Mouse (Mus musculus) forebrain, embryonic 11.5 days (tissue): ENCODE measurements around the gene Lrrn4. TPM values are rescaled to one million over a fixed set of nuclear protein-coding genes. Genes with fewer than 3 reads are reported as not detected.

Source experiments
- ATAC-seq: fragments of 200-750 bp; cut with Nextera tagmentation; replicated peaks from 2 replicates; pipeline ENCODE4 v1.8.0; 2017; ENCODE audit warnings: moderate TSS enrichment; ENCODE audit not compliant: low FRiP score
- DNase-seq: peaks from one replicate; pipeline ENCODE4 v3.0.0-alpha.2; 2017; ENCODE audit warnings: low spot score
- H3K27ac ChIP-seq: fragments of 300-500 bp; sonication (generic); 2 replicates; pipeline ENCODE4 v1.5.1; 2014; ENCODE audit warnings: low read depth, low read length
- H3K27me3 ChIP-seq: fragments of 300-500 bp; sonication (generic); 2 replicates; pipeline ENCODE4 v1.6.1; 2014; ENCODE audit warnings: mild to moderate bottlenecking, low read length, mixed read lengths; ENCODE audit not compliant: control insufficient read depth, insufficient read depth
- H3K36me3 ChIP-seq: fragments of 300-500 bp; sonication (generic); 2 replicates; pipeline ENCODE4 v1.6.1; 2014; ENCODE audit warnings: mild to moderate bottlenecking, low read length, moderate library complexity, mixed read lengths; ENCODE audit not compliant: control insufficient read depth, insufficient read depth
- H3K4me1 ChIP-seq: fragments of 300-500 bp; sonication (generic); replicated peaks from 2 replicates; pipeline ENCODE4 v1.6.1; 2014; ENCODE audit warnings: low read length, mixed read lengths; ENCODE audit not compliant: control insufficient read depth, insufficient read depth
- H3K4me2 ChIP-seq: fragments of 300-500 bp; sonication (generic); 2 replicates; pipeline ENCODE4 v1.6.1; 2014; ENCODE audit warnings: low read depth, mild to moderate bottlenecking, low read length, moderate library complexity, mixed read lengths; ENCODE audit not compliant: severe bottlenecking
- H3K4me3 ChIP-seq: fragments of 300-500 bp; sonication (generic); 2 replicates; pipeline ENCODE4 v1.5.1; 2014; ENCODE audit warnings: low read depth, low read length
- H3K9ac ChIP-seq: fragments of 300-500 bp; sonication (generic); 2 replicates; pipeline ENCODE4 v1.6.1; 2014; ENCODE audit warnings: low read length
- H3K9me3 ChIP-seq: fragments of 300-500 bp; sonication (generic); 2 replicates; pipeline ENCODE4 v1.6.1; 2016; ENCODE audit warnings: low read length, mixed read lengths; ENCODE audit not compliant: control insufficient read depth
- WGBS: fragments of 180-500 bp; shearing (Covaris S2); extraction: QIAGEN DNeasy Blood & Tissue Kit; methylation state at CpG from one replicate; pipeline ENCODE4 v1.1.7; 2014; 5-methylcytosine and 5-hydroxymethylcytosine counted together
- polyA plus RNA-seq: library from polyadenylated mRNA; unstranded; fragments of >200 nt; fragmentation: Nextera tagmentation; extraction: Ambion mirVana; gene quantifications from 2 replicates; pipeline ENCODE4 v1.2.1, GENCODE M21; 2014

Gene Lrrn4
- polyA plus RNA-seq: 0.24 and 0.44 TPM in 2 replicates

- WGBS: 5% methylated on average over 12 of the region's 12 CpGs
- H3K9ac ChIP-seq: no peak within 1 kb of the TSS; the same call in 1 of the 2 replicates
- H3K9me3 ChIP-seq: no peaks in the 10 kb centered on the region
- peak; percentile 40 for ATAC-seq
- peak; percentile 64 for DNase-seq
- H3K4me3 ChIP-seq: peak within 1 kb of the TSS; percentile 46
- H3K27ac ChIP-seq: no peak within 1 kb of the TSS
- H3K4me2 ChIP-seq: peak within 1 kb of the TSS; percentile 87
- H3K36me3 ChIP-seq: no peaks in the 10 kb centered on the region
- H3K4me1 ChIP-seq: peaks cover 2% of the 10 kb centered on the region; the same call in 1 of the 2 replicates
- H3K27me3 ChIP-seq: peaks cover 23% of the 10 kb centered on the region
These were observed at the start of gene Lrrn4 for GRCm38 (mm10) chr2:132880844-132881645. Gene Lrrn4, minus strand, starts transcription at chr2:132880891.

DNA sequence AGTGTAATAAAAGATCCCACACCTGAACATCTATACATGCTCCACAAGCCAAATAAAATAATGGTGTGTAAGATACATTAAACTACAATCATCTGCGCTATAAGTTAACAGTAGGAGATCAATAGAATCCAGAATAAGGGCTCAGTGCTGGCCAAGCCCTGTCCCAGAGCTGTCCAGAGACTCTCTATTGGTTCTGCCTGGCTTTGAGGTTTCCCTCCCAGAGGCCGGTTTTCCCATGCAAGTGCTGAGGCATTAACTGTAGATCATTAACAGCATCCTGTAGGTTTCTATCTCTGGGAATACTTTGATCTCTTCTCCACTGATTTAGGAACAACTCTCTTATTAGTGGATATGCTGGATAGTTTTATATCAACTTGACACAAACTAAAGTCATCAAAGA lies 48.3 kb upstream of the Lrrn4 start:
- H3K4me3 ChIP-seq: no peak overlapping the region
- ATAC-seq: no peak
- H3K9me3 ChIP-seq: no peaks in the 10 kb centered on the region
- no peak overlapping the region for H3K9ac ChIP-seq
- no peaks in the 10 kb centered on the region for H3K27me3 ChIP-seq
- H3K4me1 ChIP-seq: no peaks in the 10 kb centered on the region
- H3K36me3 ChIP-seq: no peaks in the 10 kb centered on the region
- WGBS: 91% methylated on average over 2 of the region's 2 CpGs
- no peak overlapping the region for H3K27ac ChIP-seq
- DNase-seq: no peak
- H3K4me2 ChIP-seq: no peak overlapping the region

- Histone ChIP-seq H3K4me1 (no peaks in the 10 kb centered on the region), H3K4me3 (no peak overlapping the region), H3K4me2 (no peak overlapping the region), H3K9me3 (no peaks in the 10 kb centered on the region), H3K27me3 (no peaks in the 10 kb centered on the region), H3K9ac (no peak overlapping the region), H3K36me3 (no peaks in the 10 kb centered on the region), H3K27ac (no peak overlapping the region)
- no peak for DNase-seq
- 52% methylated on average over 2 of the region's 2 CpGs for WGBS
- no peak for ATAC-seq
These were observed 47.2 kb upstream of the Lrrn4 start for GRCm38 (mm10) chr2:132927871-132928270.

DNA sequence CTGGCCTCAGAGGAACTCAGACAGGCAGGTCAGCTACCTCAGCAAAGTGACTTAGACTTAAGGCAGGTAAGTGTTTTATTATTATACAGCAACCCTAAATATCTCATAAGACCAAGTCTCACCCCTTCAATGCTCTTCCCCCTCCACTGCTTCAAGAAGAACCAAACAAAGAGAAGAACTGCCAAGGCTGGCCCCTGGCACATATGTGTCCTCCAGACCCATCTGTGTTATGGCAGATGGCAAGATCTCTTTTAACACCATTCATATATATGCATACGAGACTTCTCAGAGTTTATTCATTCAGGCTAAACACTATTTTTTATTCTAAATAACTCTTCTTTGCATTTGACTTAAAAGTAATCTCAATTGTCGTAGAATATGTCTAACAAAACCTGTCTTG lies 46.6 kb upstream of the Lrrn4 start:
- no peaks in the 10 kb centered on the region for H3K4me1 ChIP-seq
- no peak overlapping the region for H3K9ac ChIP-seq
- no peak overlapping the region for H3K27ac ChIP-seq
- no peak overlapping the region for H3K4me3 ChIP-seq
- H3K36me3 ChIP-seq: no peaks in the 10 kb centered on the region
- WGBS: 78% methylated on average over 2 of the region's 2 CpGs
- H3K9me3 ChIP-seq: no peaks in the 10 kb centered on the region
- DNase-seq (no peak), ATAC-seq (no peak)
- H3K27me3 ChIP-seq: no peaks in the 10 kb centered on the region
- no peak overlapping the region for H3K4me2 ChIP-seq

GRCm38 (mm10) chr2:132923290-132924085 lies 42.8 kb upstream of the Lrrn4 start:
- DNase-seq (no peak), ATAC-seq (no peak)
- no peaks in the 10 kb centered on the region for H3K36me3 ChIP-seq
- H3K4me3 ChIP-seq: no peak overlapping the region
- H3K27ac ChIP-seq: no peak overlapping the region
- 0 out of 2 replicates have a peak, but pooled peaks cover 2% of the 10 kb centered on the region for H3K4me1 ChIP-seq
- H3K4me2 ChIP-seq: no peak overlapping the region
- 27% methylated on average over 8 of the region's 8 CpGs for WGBS
- no peaks in the 10 kb centered on the region for H3K27me3 ChIP-seq
- no peaks in the 10 kb centered on the region for H3K9me3 ChIP-seq
- H3K9ac ChIP-seq: no peak overlapping the region

DNA sequence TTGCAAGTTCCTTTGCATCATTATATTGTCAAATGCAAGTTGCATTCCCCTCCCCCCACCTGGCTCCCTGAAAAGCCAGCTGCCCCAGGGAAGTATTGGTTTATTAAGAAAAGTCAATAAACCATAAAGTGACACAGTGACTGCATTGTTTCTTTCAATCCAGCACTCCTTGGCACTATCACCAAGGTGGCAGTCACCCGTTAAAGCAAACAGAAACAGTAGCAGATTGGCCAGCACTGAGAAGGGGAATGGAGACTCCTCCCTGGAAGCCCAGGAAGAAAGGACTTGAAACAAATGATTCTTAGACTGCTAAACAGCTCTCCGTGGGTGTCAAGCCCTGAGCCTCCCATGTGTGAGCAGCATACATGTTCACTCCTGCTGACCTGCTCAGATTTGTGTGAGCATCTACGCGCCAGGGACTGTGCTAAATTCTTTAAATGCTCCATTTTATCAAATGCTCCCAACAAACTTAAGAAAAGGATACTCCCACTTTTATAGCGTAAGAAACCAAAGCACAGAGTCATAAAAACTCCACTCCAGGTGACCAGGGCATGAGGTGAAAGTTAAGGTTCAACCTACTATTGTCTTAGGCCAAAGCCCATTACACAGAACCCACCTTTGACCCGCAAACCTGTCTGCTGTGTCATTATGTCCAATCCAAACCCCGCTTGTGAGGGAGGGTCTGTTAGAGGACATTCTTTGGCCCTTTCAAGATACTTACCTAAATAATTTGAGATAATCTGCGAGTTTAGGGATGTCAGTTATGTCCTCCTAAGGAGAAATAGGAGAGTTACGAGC lies 41.6 kb upstream of the Lrrn4 start:
- Histone ChIP-seq H3K4me2 (no peak overlapping the region), H3K4me3 (no peak overlapping the region), H3K9ac (no peak overlapping the region), H3K4me1 (0 out of 2 replicates have a peak, but pooled peaks cover 2% of the 10 kb centered on the region), H3K27me3 (no peaks in the 10 kb centered on the region), H3K36me3 (no peaks in the 10 kb centered on the region), H3K27ac (no peak overlapping the region), H3K9me3 (no peaks in the 10 kb centered on the region)
- WGBS: 71% methylated on average over 9 of the region's 9 CpGs
- DNase-seq: no peak
- ATAC-seq: no peak

DNA sequence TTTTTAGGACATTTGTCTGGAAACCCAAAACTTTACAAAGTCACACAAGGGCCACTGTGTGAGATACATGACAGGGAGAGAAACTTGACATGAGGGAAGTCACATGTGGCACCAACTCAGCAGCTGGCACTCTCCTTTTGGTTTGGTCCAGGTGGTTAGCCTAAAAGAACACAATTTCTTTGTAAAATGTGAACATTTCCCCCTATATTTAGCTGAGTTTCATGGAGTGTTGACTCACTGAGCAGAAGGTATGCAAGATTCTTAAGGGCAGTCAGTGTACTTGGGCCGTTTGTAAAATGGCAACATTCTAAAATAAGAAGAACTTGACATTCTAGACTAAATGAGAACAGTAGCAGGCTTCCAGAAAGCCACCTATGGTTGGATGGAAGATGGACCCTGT lies 34.1 kb upstream of the Lrrn4 start:
- no peaks in the 10 kb centered on the region for H3K9me3 ChIP-seq
- no peak overlapping the region for H3K27ac ChIP-seq
- no peak overlapping the region for H3K9ac ChIP-seq
- ATAC-seq (no peak), DNase-seq (no peak)
- no peak overlapping the region for H3K4me2 ChIP-seq
- H3K4me3 ChIP-seq: no peak overlapping the region
- WGBS: 69% methylated on average over 1 of the region's 1 CpGs
- H3K4me1 ChIP-seq: no peaks in the 10 kb centered on the region
- H3K36me3 ChIP-seq: no peaks in the 10 kb centered on the region
- no peaks in the 10 kb centered on the region for H3K27me3 ChIP-seq

DNA sequence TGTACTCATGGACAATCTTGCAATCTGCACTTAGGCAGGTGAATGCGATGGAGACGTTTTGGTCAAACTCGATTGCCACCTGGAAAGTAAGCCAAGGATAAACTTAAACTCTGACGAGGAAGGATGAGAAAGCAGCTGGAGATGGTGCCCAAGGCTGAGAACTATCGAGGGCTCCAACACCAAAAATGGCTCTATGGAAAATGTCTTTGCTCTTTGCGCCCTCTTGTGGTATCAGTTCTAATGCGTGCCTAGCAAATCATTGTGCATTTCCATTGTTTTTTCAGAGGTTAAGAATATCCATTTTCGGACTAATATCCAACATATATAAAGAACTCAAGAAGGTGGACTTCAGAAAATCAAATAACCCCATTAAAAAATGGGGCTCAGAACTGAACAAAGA lies 26.1 kb upstream of the Lrrn4 start:
- no peak for ATAC-seq
- WGBS: 26% methylated on average over 8 of the region's 8 CpGs
- Histone ChIP-seq H3K4me2 (no peak overlapping the region), H3K9me3 (no peaks in the 10 kb centered on the region), H3K36me3 (no peaks in the 10 kb centered on the region), H3K4me1 (no peaks in the 10 kb centered on the region), H3K4me3 (no peak overlapping the region), H3K27me3 (no peaks in the 10 kb centered on the region), H3K27ac (no peak overlapping the region), H3K9ac (no peak overlapping the region)
- DNase-seq: peak; percentile 55
